Mouse (Mus musculus) embryonic facial prominence, embryonic 14.5 days (tissue): ENCODE data around the gene Arih1. TPM values are rescaled to one million over a fixed set of nuclear protein-coding genes. Genes with fewer than 3 reads are reported as not detected.

Experiments used
- ATAC-seq: fragments of 200-750 bp; cut with Nextera tagmentation; 2 replicates; pipeline ENCODE4 v1.8.0; 2017; ENCODE audit warnings: low read depth, moderate number of reproducible peaks, moderate TSS enrichment
- DNase-seq: peaks from one replicate; pipeline ENCODE4 v3.0.0-alpha.2; 2015; ENCODE audit warnings: low spot score
- H3K27ac ChIP-seq: fragments of 300-500 bp; sonication (generic); replicated peaks from 2 replicates; pipeline ENCODE4 v1.5.1; 2014; ENCODE audit warnings: low read depth, mild to moderate bottlenecking, low read length, moderate library complexity
- H3K27me3 ChIP-seq: fragments of 300-500 bp; sonication (generic); replicated peaks from 2 replicates; pipeline ENCODE4 v1.6.1; 2014; ENCODE audit warnings: low read length; ENCODE audit not compliant: control insufficient read depth, insufficient read depth
- H3K36me3 ChIP-seq: fragments of 300-500 bp; sonication (generic); 2 replicates; pipeline ENCODE4 v1.6.1; 2014; ENCODE audit warnings: low read length, mixed read lengths; ENCODE audit not compliant: control insufficient read depth, insufficient read depth
- H3K4me1 ChIP-seq: fragments of 300-500 bp; sonication (generic); 2 replicates; pipeline ENCODE4 v1.6.1; 2014; ENCODE audit warnings: antibody characterized with exemption, low read length; ENCODE audit not compliant: control insufficient read depth, insufficient read depth
- H3K4me2 ChIP-seq: fragments of 300-500 bp; sonication (generic); 2 replicates; pipeline ENCODE4 v1.6.1; 2014; ENCODE audit warnings: low read depth, mild to moderate bottlenecking, low read length, moderate library complexity, mixed read lengths
- H3K4me3 ChIP-seq: fragments of 300-500 bp; sonication (generic); 2 replicates; pipeline ENCODE4 v1.5.1; 2014; ENCODE audit warnings: low read depth, mild to moderate bottlenecking, low read length
- H3K9ac ChIP-seq: fragments of 300-500 bp; sonication (generic); 2 replicates; pipeline ENCODE4 v1.6.1; 2014; ENCODE audit warnings: low read depth, mild to moderate bottlenecking, low read length, moderate library complexity, mixed read lengths
- H3K9me3 ChIP-seq: fragments of 300-500 bp; sonication (generic); 2 replicates; pipeline ENCODE4 v1.6.1; 2016; ENCODE audit warnings: low read length; ENCODE audit not compliant: control insufficient read depth
- WGBS: fragments of 180-500 bp; shearing (Covaris S2); extraction: QIAGEN DNeasy Blood & Tissue Kit; methylation state at CpG from one replicate; pipeline ENCODE4 v1.1.7; 2014; 5-methylcytosine and 5-hydroxymethylcytosine counted together
- polyA plus RNA-seq: library from polyadenylated mRNA; unstranded; fragments of >200 nt; fragmentation: Nextera tagmentation; extraction: Ambion mirVana; gene quantifications from 2 replicates; pipeline ENCODE4 v1.2.1, GENCODE M21; 2014

Arih1 gene
- polyA plus RNA-seq, 1 experiment from 2014 or later = 15.5 TPM

DNA sequence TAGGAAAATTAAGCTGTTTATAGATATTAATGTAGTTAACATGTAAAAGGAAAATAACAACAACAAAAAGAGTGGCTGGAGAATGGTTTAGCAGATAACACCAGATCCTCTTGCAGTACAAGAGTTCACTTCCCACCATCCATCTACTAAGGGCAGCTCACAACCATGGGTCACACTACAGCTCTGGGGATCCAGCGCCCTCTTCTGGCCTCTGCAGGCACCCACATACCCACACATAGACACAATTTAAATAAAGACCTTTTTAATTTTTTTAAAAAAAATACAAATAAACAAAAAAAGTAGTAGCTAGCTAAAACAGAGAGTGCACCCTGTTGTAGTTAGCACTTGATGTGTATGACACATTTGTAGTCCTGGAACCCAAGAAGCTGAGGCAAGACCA lies 4.0 kb downstream of the Arih1 start:
- 22% methylated on average over 1 of the region's 1 CpGs for WGBS
- Histone ChIP-seq H3K9ac (no peak overlapping the region), H3K36me3 (0 out of 2 replicates have a peak, but pooled peaks cover 3% of the 10 kb centered on the region), H3K27me3 (no peaks in the 10 kb centered on the region), H3K4me2 (no peak overlapping the region), H3K27ac (no peak overlapping the region), H3K4me1 (peaks cover 22% of the 10 kb centered on the region; the same call in 1 of the 2 replicates), H3K4me3 (no peak overlapping the region), H3K9me3 (no peaks in the 10 kb centered on the region)
- DNase-seq (no peak), ATAC-seq (no peak)

DNA sequence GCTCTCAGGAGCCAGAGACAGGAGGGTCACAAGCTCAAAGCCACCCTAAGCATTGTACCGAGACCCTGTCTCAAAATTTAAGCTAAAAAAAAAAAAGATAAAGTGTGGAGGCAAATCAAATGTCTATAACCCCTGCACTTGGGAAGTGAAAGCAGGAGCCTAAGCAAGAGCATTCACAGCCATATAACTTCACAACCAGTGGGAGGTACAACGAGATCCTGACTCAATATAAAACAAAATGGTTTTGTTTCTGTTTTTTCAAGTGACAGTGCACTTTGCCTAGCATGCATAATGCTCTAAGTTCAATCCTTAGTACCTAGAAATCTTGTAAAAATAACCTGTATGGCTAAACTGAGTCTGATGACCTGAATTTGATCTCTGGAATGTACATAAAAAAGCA lies 9.8 kb downstream of the Arih1 start:
- H3K4me1 ChIP-seq = peaks cover 7% of the 10 kb centered on the region; the same call in 1 of the 2 replicates
- H3K4me3 ChIP-seq = no peak overlapping the region
- DNase-seq (no peak), ATAC-seq (no peak)
- H3K36me3 ChIP-seq = peaks cover 16% of the 10 kb centered on the region; the same call in 1 of the 2 replicates
- H3K4me2 ChIP-seq = no peak overlapping the region
- H3K9ac ChIP-seq = no peak overlapping the region
- no peaks in the 10 kb centered on the region for H3K27me3 ChIP-seq
- 90% methylated on average over 2 of the region's 2 CpGs for WGBS
- no peak overlapping the region for H3K27ac ChIP-seq
- no peaks in the 10 kb centered on the region for H3K9me3 ChIP-seq

DNA sequence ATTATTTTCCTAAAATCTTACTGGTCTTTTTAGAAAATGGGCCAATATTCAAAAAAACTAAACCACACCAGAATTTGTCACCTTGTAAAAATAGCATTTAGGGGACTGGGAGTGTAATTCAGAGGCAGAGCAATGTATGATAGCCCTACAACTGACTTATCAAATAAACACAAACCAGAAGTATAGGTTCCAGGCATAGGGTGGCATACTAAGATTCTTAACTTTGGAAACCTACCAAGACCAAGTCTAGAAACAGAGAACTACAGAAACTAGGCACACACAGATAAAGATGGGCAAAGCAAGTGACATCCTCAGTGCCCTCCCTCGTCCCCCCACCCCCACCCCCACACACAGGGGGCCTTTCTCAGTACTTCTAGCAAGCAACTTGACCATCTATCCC lies 11.6 kb downstream of the Arih1 start:
- H3K36me3 ChIP-seq = peaks cover 18% of the 10 kb centered on the region; the same call in 1 of the 2 replicates
- no peak for ATAC-seq
- H3K4me3 ChIP-seq = no peak overlapping the region
- DNase-seq = no peak
- peaks cover 7% of the 10 kb centered on the region; the same call in 1 of the 2 replicates for H3K4me1 ChIP-seq
- no peak overlapping the region for H3K27ac ChIP-seq
- H3K27me3 ChIP-seq = no peaks in the 10 kb centered on the region
- no peak overlapping the region for H3K9ac ChIP-seq
- H3K4me2 ChIP-seq = no peak overlapping the region
- 92% methylated on average over 1 of the region's 1 CpGs for WGBS
- H3K9me3 ChIP-seq = no peaks in the 10 kb centered on the region

DNA sequence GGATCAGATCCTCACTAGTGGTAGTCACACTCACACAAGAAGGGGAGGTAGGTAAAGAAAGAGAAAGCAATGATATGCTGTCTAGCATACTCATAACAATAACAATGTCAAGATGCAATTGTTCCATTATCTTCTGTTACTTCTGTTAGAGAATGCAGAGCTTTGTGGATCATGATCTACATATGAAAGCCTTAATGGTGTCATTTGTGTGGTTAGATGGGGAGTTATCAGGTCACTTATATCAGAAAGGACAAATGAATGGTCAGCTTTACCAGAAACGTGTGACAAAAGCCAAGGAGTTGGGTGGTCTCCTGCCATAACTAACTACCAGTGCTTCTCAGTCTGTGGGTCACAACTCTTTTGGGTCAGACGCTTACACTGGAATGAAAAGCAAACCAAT lies 13.2 kb downstream of the Arih1 start:
- DNase-seq (no peak), ATAC-seq (no peak)
- whole genome bisulfite sequencing = 88% methylated on average over 2 of the region's 2 CpGs
- no peak overlapping the region for H3K27ac ChIP-seq
- H3K27me3 ChIP-seq = no peaks in the 10 kb centered on the region
- H3K9ac ChIP-seq = no peak overlapping the region
- no peaks in the 10 kb centered on the region for H3K9me3 ChIP-seq
- H3K4me2 ChIP-seq = no peak overlapping the region
- H3K4me3 ChIP-seq = no peak overlapping the region
- H3K36me3 ChIP-seq = peaks cover 18% of the 10 kb centered on the region; the same call in 1 of the 2 replicates
- H3K4me1 ChIP-seq = 0 out of 2 replicates have a peak, but pooled peaks cover 5% of the 10 kb centered on the region

DNA sequence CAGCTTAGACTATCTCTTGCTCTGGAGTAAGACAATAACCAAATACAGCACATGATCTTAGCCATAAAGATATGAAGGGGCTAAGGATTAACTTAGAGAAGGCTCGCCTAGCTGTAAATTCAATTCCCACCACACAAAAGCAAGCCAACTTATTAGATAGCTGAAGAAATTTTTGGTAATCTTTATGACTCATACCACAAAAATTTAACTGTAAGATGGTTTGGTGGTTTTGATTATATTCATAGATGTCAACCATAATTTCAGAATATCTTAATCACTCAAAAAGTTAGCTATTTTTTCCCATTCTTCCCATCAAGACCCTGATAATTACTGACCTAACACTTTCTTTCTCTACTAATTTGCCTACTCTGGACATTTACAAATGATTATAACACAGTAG lies 17.0 kb downstream of the Arih1 start:
- no peak for DNase-seq
- no peak overlapping the region for H3K27ac ChIP-seq
- 70% methylated on average over 1 of the region's 1 CpGs for WGBS
- H3K9ac ChIP-seq = no peak overlapping the region
- H3K27me3 ChIP-seq = no peaks in the 10 kb centered on the region
- no peak overlapping the region for H3K4me3 ChIP-seq
- no peaks in the 10 kb centered on the region for H3K9me3 ChIP-seq
- ATAC-seq = no peak
- H3K4me2 ChIP-seq = no peak overlapping the region
- H3K4me1 ChIP-seq = no peaks in the 10 kb centered on the region
- peaks cover 12% of the 10 kb centered on the region; the same call in 1 of the 2 replicates for H3K36me3 ChIP-seq

DNA sequence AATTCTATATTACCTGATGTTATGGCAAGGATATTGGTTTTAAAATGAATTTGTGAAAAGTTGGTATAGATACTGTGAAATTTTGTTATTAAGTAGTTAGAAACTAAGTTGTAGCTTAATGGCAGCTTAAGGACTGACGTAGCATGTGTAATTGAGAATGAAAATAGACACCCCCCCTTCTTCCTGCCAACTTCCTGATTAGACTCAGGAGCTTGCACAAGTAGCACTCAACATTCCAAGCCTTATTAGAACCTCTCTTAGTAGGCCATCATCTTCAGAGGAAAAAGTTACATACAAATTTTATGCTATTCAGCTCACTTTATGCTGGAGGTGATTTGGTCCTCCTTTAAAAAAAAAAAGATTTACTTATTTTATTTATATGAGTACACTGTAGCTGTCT lies 22.1 kb downstream of the Arih1 start:
- Histone ChIP-seq H3K4me3 (no peak overlapping the region), H3K36me3 (0 out of 2 replicates have a peak, but pooled peaks cover 8% of the 10 kb centered on the region), H3K9me3 (no peaks in the 10 kb centered on the region), H3K27me3 (no peaks in the 10 kb centered on the region), H3K4me1 (no peaks in the 10 kb centered on the region), H3K9ac (no peak overlapping the region), H3K4me2 (no peak overlapping the region), H3K27ac (no peak overlapping the region)
- DNase-seq (no peak), ATAC-seq (no peak)
- WGBS = 67% methylated on average over 1 of the region's 1 CpGs

DNA sequence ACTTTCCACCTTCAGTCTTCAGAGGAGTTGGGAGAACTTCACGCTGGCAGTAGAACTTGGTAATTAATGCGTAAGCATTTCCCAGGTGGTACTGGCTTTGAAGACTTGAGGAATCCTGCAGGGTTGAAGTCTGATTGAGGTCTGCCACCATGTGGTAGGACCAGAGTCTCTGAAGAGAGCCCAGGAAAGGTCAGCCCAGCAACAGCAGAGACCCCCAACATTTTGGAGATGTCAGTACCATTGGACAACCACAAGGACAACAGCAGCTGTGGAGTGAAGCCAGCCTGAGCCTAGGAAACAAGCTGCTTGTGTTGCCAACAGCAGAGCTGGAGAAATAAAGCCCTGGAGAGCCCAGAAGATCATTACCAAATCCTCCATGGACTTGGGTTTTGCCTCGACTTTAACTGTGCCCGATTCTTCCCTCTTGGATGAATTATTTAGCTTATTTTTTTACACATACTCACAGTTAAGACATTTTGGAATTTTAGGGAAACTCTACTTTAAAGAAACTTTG lies 27.4 kb downstream of the Arih1 start:
- no peak overlapping the region for H3K9ac ChIP-seq
- 55% methylated on average over 4 of the region's 4 CpGs for WGBS
- H3K27me3 ChIP-seq = no peaks in the 10 kb centered on the region
- peak; percentile 20 for DNase-seq
- no peak overlapping the region for H3K4me2 ChIP-seq
- no peaks in the 10 kb centered on the region for H3K9me3 ChIP-seq
- H3K36me3 ChIP-seq = peaks cover 12% of the 10 kb centered on the region; the same call in 1 of the 2 replicates
- ATAC-seq = 0 out of 2 replicates have a peak, but pooled peaks have one; percentile 47
- H3K4me3 ChIP-seq = no peak overlapping the region
- no peak overlapping the region for H3K27ac ChIP-seq
- H3K4me1 ChIP-seq = no peaks in the 10 kb centered on the region

DNA sequence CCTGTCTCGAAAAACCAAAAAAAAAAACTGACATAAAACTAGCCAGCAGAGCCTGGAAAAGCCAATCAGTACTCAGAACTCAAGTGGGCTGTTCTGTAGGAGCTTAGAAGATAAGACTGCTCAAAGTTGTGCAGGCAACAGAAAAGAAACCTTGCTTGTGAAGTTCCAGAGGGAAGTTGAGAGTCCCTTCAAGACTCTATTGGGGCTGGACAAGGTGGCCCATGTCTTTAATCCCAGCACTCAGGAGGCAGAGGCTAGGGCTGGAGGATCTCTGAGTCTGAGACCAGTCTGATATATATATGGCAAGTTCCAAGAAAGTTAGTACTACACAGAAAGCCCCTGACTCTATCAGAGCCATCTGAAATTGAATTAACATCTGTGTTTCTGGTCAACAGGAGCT lies 28.0 kb downstream of the Arih1 start:
- no peak overlapping the region for H3K4me2 ChIP-seq
- no peaks in the 10 kb centered on the region for H3K27me3 ChIP-seq
- no peak overlapping the region for H3K9ac ChIP-seq
- no peak overlapping the region for H3K4me3 ChIP-seq
- no peak for ATAC-seq
- peaks cover 9% of the 10 kb centered on the region; the same call in 1 of the 2 replicates for H3K36me3 ChIP-seq
- 93% methylated on average over 1 of the region's 1 CpGs for WGBS
- H3K9me3 ChIP-seq = no peaks in the 10 kb centered on the region
- DNase-seq = no peak
- no peak overlapping the region for H3K27ac ChIP-seq
- no peaks in the 10 kb centered on the region for H3K4me1 ChIP-seq

DNA sequence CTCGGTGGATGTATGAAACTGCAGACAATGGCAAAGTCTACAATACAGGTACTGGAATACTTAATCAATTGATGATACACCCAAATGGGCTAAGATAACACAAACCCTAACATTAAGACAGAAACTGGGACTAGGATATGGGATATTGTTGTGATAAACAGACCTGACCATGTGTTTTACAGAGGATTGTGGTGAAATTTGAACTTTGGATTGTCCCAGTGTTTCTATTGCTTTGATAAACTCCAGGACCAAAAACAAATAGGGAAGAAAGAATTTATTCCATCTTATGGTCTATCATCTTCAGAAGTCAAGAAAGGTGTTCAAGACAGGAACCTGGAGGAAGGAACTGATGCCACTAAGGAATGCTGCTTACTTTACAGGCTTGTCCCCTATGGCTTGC lies 28.7 kb downstream of the Arih1 start:
- no peaks in the 10 kb centered on the region for H3K9me3 ChIP-seq
- ATAC-seq (no peak), DNase-seq (no peak)
- no peaks in the 10 kb centered on the region for H3K4me1 ChIP-seq
- H3K4me2 ChIP-seq = no peak overlapping the region
- no peaks in the 10 kb centered on the region for H3K27me3 ChIP-seq
- H3K4me3 ChIP-seq = no peak overlapping the region
- no peak overlapping the region for H3K27ac ChIP-seq
- peaks cover 5% of the 10 kb centered on the region; the same call in 1 of the 2 replicates for H3K36me3 ChIP-seq
- 94% methylated on average over 1 of the region's 1 CpGs for WGBS
- no peak overlapping the region for H3K9ac ChIP-seq
